Mouse (Mus musculus) Patski (cell line): Measurements from ENCODE around the gene Efemp2. TPM values are rescaled to one million over a fixed set of nuclear protein-coding genes. Genes with fewer than 3 reads are reported as not detected.

ENCODE experiments used
- ATAC-seq: fragments of 100-300 bp; one replicate; pipeline ENCODE4 v1.8.0; 2021
- CTCF ChIA-PET: fragments of 350-600 bp; sonication (Branson Sonifier 250); formaldehyde crosslinking; loops from one replicate; lab custom pipeline; 2022; ENCODE audit warnings: inconsistent platforms; lab: Charles Lee
- POLR2A ChIA-PET: fragments of 350-600 bp; sonication (Branson Sonifier 250); formaldehyde crosslinking; loops from one replicate; lab custom pipeline; 2022; ENCODE audit warnings: antibody characterized with exemption, inconsistent platforms; lab: Charles Lee
- DNase-seq: peaks from one replicate; pipeline ENCODE4 v3.0.0-alpha.2; 2011; ENCODE audit warnings: low read depth, low spot score
- H3K27me3 ChIP-seq: fragments of 371-371 bp; one replicate; pipeline ENCODE4 v1.5.1; 2021
- CTCF ChIP-seq: fragments of 100-300 bp; IDR thresholded peaks from one replicate; pipeline ENCODE4 v1.5.1; 2021
- in situ Hi-C: fragments of 300-500 bp; cut with MboI; formaldehyde crosslinking; loops from 3 replicates; pipeline ENCODE4 v1.11.1; 2018; ENCODE audit warnings: low pct_unique_long_range_greater_than_20kb, mixed read lengths
- polyA plus RNA-seq: library from polyadenylated mRNA; unstranded; gene quantifications from one replicate; pipeline ENCODE4 v1.2.3, GENCODE M21; 2021

The Efemp2 gene
- polyA plus RNA-seq, 1 experiment from 2014 or later: 451 TPM

- ChIA-PET POLR2A (interaction anchor here (0.6 to 2.2 kb wide), 7 partner anchors 29 to 282 kb away, joined by 3 to 7 read pairs (median 4); partner anchors contain the start of genes Ehbp1l1 and Ovol1), CTCF (interaction anchor here (0.7 to 9.4 kb wide), 21 partner anchors 10 to 202 kb away, joined by 3 to 157 read pairs (median 4); partner anchors contain the start of genes 1700020D05Rik, Ap5b1 and Mus81)
- TF ChIP-seq CTCF: peak; percentile 100
- no peaks in the 10 kb centered on the region for H3K27me3 ChIP-seq
- DNase-seq (peak; percentile 87), ATAC-seq (peak; percentile 91)
- in situ Hi-C loops: loop anchor here (10.0 kb wide), 1 partner anchor 255 kb away; no protein-coding TSS in a partner anchor
Measured at GRCm38 (mm10) chr19:5529325-5530137, 55.8 kb downstream of the Efemp2 start.

- in situ Hi-C loops: loop anchor here (10.0 kb wide), 1 partner anchor 255 kb away; no protein-coding TSS in a partner anchor
- TF ChIP-seq CTCF: no peak
- POLR2A ChIA-PET: interaction anchor here (0.6 to 2.2 kb wide), 7 partner anchors 29 to 282 kb away, joined by 3 to 7 read pairs (median 3); partner anchors contain the start of gene Ovol1
- DNase-seq (no peak), ATAC-seq (no peak)
- no peaks in the 10 kb centered on the region for H3K27me3 ChIP-seq
- CTCF ChIA-PET: interaction anchor here (0.7 to 9.4 kb wide), 12 partner anchors 9 to 73 kb away, joined by 3 to 157 read pairs (median 4); partner anchors contain the start of genes Ap5b1 and Mus81
Measured at GRCm38 (mm10) chr19:5530138-5530524, 56.4 kb downstream of the Efemp2 start.

Other genes starting within 250 kb of the Efemp2 start
- gene Pacs1, start 200.8 kb upstream of the Efemp2 start, polyA plus RNA-seq: 23.8 TPM
- 255 TPM for gene Sf3b2, start 178.5 kb upstream of the Efemp2 start, polyA plus RNA-seq
- not detected for gene Gal3st3, start 175.6 kb upstream of the Efemp2 start, polyA plus RNA-seq
- not detected for gene Catsper1, start 138.2 kb upstream of the Efemp2 start, polyA plus RNA-seq
- 1.1 TPM for gene Cst6, start 124.4 kb upstream of the Efemp2 start, polyA plus RNA-seq
- gene Eif1ad, start 107.2 kb upstream of the Efemp2 start, polyA plus RNA-seq: 36.7 TPM
- gene Banf1, start 106.8 kb upstream of the Efemp2 start, polyA plus RNA-seq: 211 TPM
- 75.3 TPM for gene Sart1, start 85.3 kb upstream of the Efemp2 start, polyA plus RNA-seq
- gene Tsga10ip, start 71.4 kb upstream of the Efemp2 start, polyA plus RNA-seq: 0.13 TPM
- 251 TPM for gene Drap1, start 49.0 kb upstream of the Efemp2 start, polyA plus RNA-seq
- 58.5 TPM for gene AI837181, start 48.8 kb upstream of the Efemp2 start, polyA plus RNA-seq
- gene Fosl1, start 26.4 kb upstream of the Efemp2 start, polyA plus RNA-seq: 2.1 TPM
- 16.8 TPM for gene Ccdc85b, start 16.1 kb upstream of the Efemp2 start, polyA plus RNA-seq
- 92.2 TPM for gene Fibp, start 13.3 kb upstream of the Efemp2 start, polyA plus RNA-seq
- 0.42 TPM for gene Ctsw, start 5.4 kb upstream of the Efemp2 start, polyA plus RNA-seq
- gene Mus81, start 14.4 kb downstream of the Efemp2 start, polyA plus RNA-seq: 37.0 TPM
- 1,610 TPM for gene Cfl1, start 16.5 kb downstream of the Efemp2 start, polyA plus RNA-seq
- 1.6 TPM for gene 1700020D05Rik, start 29.8 kb downstream of the Efemp2 start, polyA plus RNA-seq
- gene Snx32, start 36.6 kb downstream of the Efemp2 start, polyA plus RNA-seq: 30.0 TPM
- 0.08 TPM for gene Ovol1, start 86.7 kb downstream of the Efemp2 start, polyA plus RNA-seq
- gene Ap5b1, start 94.1 kb downstream of the Efemp2 start, polyA plus RNA-seq: 8.3 TPM
- gene Rnaseh2c, start 127.9 kb downstream of the Efemp2 start, polyA plus RNA-seq: 79.1 TPM
- gene Kat5, start 136.3 kb downstream of the Efemp2 start, polyA plus RNA-seq: 56.5 TPM
- gene Rela, start 163.5 kb downstream of the Efemp2 start, polyA plus RNA-seq: 94.7 TPM
- 18.1 TPM for gene Sipa1, start 189.8 kb downstream of the Efemp2 start, polyA plus RNA-seq
- gene Map3k11, start 214.8 kb downstream of the Efemp2 start, polyA plus RNA-seq: 45.5 TPM
- gene Pcnx3, start 215.0 kb downstream of the Efemp2 start, polyA plus RNA-seq: 78.8 TPM
- 0.06 TPM for gene Kcnk7, start 230.4 kb downstream of the Efemp2 start, polyA plus RNA-seq